Mouse (Mus musculus) hematopoietic stem cell, adult 5-6 weeks (primary cell): ENCODE data around the gene Rtn4. TPM values are rescaled to one million over a fixed set of nuclear protein-coding genes. Genes with fewer than 3 reads are reported as not detected.
A peak's percentile ranks its signal among the peaks of the same experiment; 100 is the strongest.

Experiments used
- ATAC-seq, 2 experiments: fragments of 125-278 bp in 1 of 2; replicated peaks in 1 of 2; 2 replicates each; pipeline ENCODE4 v1.8.0; 2016 to 2017; ENCODE audit warnings: inconsistent platforms in 2 of 2, mild to moderate bottlenecking in 2 of 2, moderate number of reproducible peaks in 2 of 2, low read depth in 1 of 2, moderate TSS enrichment in 1 of 2; ENCODE audit not compliant: low FRiP score in 2 of 2, poor library complexity in 2 of 2, severe bottlenecking in 2 of 2, insufficient read depth in 1 of 2, low TSS enrichment in 1 of 2
- total RNA-seq: library from RNA; stranded (forward); fragments of 172-1452, 232-1000 nt; gene quantifications from 2 replicates; pipeline ENCODE4 v1.2.3, GENCODE M21; 2017

Rtn4 gene
- total RNA-seq, 1 experiment from 2014 or later: 126 TPM

DNA sequence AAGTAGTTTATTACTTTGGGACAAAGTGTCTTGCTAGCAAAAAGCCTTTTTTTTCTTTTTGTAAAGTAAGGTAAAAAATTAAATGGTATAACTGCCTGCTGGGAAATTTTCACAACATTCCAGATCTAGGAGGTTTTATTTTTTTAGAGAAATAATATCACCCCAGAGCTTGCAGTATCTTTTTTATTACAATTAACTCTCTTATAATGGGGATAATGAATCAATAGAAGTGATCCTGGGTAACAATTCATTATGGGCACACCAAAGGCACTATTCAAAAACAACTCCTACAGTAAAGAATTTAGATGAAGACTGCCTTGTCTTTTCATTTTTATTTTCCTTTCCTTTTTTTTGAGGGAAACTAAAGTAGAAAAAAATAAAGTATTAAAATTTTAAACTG, 2.0 kb downstream of the Rtn4 start:
- ATAC-seq: no peak

- no peak for ATAC-seq
Observed at GRCm38 (mm10) chr11:29702721-29703120, 10.0 kb downstream of the Rtn4 start.

DNA sequence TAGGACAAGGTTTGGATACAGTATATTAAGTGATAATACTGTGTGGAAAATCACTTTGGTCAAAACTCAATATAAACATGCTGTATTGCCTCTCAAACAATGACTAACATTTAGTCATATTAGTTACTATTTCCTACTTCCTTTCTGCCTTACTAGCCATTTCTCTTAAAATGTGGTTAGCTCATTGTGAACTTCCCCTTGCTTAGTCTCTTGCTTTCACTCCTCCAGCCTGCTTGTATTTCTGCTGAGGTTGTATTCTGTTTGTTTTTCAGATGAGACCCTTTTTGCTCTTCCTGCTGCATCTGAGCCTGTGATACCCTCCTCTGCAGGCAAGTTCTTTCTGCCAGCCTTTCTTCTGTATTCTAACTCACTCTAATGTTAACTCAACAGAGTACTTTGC, 12.5 kb downstream of the Rtn4 start:
- ATAC-seq: peak; percentile 56 to 65; a peak in 3 of 4 replicates

GRCm38 (mm10) chr11:29706845-29707244, 14.1 kb downstream of the Rtn4 start:
- no peak for ATAC-seq

- ATAC-seq: no peak
Observed at GRCm38 (mm10) chr11:29709512-29709911, 16.8 kb downstream of the Rtn4 start.

DNA sequence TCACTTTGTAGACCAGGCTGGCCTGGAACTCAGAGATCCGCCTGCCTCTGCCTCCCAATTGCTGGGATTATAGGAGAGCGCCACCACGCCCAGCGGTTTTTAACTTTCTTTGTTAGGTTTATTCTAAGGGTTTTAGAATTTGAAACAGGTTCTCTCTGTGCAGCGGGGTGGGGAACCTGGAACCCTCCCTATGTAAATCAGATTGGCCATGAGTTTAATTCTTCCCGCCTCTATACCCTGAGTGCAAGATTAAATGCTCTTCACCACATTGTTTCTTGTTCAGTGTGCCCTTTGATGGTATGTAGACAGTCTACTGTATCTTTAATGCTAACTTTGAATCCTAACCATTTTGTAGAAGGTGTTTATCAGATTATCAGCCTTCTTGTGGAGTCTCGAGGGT, 21.4 kb downstream of the Rtn4 start:
- ATAC-seq: no peak

DNA sequence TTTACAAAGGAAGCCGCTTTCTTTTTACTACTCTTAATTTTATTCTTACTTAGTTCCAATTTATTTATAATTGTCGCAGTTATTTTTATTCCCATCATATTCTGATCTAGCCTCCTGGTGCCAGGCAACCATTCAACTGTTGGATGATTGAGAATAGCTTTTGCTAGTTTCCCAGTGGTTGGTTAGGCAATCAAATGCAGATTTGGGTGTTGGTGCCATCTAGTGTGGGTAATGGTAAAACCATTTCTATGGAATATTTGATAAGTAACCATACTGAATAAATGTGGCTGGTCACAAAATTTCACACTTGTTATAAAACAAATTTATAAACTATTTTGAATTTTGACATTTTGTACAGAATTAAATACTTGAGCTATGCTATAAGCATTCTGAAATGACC, 22.0 kb downstream of the Rtn4 start:
- ATAC-seq: no peak

- no peak for ATAC-seq
Observed at GRCm38 (mm10) chr11:29715499-29715898, 22.8 kb downstream of the Rtn4 start.

DNA sequence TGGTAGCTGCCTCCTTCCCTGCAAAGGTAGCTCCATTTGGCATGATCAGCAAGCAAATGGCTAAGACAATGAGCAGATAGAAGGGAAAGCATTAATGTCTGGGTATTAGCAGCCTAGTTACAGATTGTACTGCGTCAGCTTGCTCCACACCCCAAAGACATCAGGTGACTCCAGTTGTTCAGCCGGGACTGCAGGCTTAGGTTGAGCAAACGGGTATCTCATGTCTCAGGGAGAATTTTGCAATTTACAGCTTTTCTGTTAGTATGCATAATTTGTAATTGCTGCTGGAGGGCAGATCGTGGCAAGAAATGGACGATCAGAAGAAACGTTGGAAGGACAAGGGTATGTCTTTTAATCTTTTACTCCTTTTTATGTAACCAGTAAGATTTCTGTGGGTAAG, 25.8 kb downstream of the Rtn4 start:
- no peak for ATAC-seq

DNA sequence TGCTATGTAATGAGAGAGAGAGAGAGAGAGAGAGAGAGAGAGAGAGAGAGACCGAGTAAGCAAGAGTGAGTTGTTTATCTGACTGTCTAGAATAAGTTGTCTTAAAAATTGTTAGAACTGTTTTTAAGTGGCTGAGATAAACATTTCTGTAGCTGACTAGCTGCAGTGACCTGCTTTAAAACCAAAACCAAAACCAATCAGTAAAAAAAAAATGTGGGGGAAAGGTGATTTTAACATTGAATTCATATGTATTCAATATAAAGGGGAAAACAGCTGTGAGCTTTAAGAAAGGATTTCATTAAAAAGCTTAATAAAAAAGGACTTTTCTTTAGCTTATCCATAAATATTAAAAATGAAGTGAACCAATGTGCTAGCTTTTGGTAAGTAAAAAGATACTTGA, 26.9 kb downstream of the Rtn4 start:
- ATAC-seq: no peak

- no peak for ATAC-seq
Observed at GRCm38 (mm10) chr11:29724213-29724612, 31.5 kb downstream of the Rtn4 start.

DNA sequence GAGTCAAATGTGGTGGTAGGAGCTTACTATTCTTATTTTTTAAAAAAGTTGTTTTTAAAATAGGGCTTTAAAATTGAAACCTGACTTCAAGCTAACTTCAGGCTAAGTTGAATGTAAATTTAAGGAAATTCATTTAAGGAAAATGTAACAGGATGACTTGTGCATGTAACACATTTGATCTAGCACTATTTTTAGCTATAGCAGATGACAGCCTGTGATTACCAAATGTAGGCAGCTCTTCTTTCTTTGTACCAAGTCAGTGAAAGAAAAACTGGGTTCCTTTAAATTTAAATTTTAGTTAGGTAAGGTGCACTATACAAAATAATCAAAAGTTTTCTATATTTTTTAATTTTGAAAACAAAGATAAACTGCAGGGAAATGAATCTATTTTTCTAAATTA, 32.4 kb downstream of the Rtn4 start:
- no peak for ATAC-seq

DNA sequence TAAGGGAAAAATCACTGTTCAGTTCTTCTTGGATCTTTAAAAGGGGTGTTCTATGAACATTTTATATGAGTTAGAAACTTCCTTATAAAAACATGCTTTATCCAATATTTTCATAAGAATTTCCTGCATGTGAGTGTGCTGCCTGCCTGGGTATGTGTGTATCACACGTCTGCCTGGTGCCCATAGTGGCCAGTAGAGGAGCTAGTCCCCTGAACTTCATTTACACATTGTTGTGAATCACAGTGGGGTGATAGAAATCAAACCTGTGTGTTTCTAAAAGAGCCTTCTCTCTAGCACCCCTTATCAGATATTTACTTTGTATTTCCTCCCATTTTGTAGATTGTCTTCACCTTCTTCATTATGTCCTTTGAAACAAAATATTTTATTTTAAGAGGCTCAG, 32.9 kb downstream of the Rtn4 start:
- ATAC-seq: no peak

GRCm38 (mm10) chr11:29727901-29728300, 35.2 kb downstream of the Rtn4 start:
- ATAC-seq: peak; percentile 63 to 69; a peak in 3 of 4 replicates

DNA sequence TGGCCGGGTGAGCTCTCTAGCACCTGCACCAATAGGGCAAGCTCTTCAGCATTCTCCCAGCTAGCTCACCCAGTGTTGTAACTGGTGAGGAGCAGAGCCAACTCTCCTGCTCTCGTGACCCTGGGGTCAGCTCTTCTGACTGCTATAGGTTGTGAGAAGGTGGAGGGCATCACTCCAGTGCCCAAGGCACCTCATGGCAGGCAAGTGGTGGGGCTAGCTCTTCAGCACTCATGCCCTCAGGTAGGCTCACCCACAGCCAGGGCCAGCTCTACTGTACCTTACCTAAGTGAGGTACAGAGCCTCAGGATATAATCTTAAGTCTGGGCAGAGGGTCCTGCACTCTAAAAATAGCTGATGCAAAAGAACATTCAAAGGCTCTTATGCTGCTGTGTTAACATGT, 47.0 kb downstream of the Rtn4 start:
- no peak for ATAC-seq

GRCm38 (mm10) chr11:29744760-29745430, 52.1 kb downstream of the Rtn4 start:
- no peak for ATAC-seq

DNA sequence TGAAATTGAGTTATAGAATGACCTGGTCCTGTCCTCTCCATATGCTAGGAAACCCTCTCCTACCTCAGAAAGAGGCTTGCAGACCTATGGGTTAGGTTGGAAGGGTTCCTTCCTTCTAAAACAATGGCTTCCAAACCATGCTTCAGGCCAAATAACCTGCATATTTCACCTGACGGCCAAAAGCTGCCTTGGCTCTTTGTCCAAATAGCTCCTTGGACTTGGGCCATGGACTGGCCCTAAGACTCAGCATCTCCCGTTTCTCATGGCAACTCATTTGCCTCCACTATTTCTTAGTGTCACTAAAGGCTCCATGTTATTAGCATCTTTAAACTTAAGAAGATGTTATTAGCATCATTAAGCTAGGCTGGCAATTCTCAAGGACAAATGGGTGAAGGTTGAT, 52.8 kb downstream of the Rtn4 start:
- no peak for ATAC-seq

GRCm38 (mm10) chr11:29746203-29746602, 53.5 kb downstream of the Rtn4 start:
- ATAC-seq: no peak

DNA sequence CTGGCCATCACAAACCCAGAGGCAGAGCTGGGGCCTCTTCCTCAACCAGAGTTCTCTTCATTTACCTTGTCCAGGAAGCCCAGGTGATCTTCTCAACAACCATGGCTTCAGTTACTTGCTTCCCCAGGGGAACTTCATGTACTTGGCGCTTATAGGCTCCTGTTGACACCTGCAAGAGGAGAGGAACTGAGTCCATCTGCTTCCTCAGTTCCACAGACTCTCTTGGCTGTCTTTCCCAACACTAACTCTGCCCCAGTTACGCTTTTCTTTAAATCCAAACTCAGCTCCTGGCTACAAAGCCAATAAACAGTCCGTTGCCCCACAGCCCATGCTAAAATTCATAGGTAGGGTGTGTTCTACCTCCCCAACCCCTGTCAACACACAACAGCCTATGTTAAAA, 54.6 kb downstream of the Rtn4 start:
- no peak for ATAC-seq
